Mouse (Mus musculus) kidney, adult 2 months (tissue): Measurements from ENCODE around the gene Car5a.

ENCODE experiments used
- CTCF ChIP-seq: fragments of 200-500 bp; conservative IDR thresholded peaks from 2 replicates; pipeline ENCODE4 v1.5.1; 2011; ENCODE audit warnings: low read depth, mild to moderate bottlenecking, control low read depth, low read length, moderate library complexity, mixed read lengths; ENCODE audit not compliant: insufficient read depth, insufficient read length
- POLR2A ChIP-seq: fragments of 200-500 bp; IDR thresholded peaks from one replicate; pipeline ENCODE4 v1.6.1; 2011; ENCODE audit warnings: low read depth, low read length, control low read depth

DNA sequence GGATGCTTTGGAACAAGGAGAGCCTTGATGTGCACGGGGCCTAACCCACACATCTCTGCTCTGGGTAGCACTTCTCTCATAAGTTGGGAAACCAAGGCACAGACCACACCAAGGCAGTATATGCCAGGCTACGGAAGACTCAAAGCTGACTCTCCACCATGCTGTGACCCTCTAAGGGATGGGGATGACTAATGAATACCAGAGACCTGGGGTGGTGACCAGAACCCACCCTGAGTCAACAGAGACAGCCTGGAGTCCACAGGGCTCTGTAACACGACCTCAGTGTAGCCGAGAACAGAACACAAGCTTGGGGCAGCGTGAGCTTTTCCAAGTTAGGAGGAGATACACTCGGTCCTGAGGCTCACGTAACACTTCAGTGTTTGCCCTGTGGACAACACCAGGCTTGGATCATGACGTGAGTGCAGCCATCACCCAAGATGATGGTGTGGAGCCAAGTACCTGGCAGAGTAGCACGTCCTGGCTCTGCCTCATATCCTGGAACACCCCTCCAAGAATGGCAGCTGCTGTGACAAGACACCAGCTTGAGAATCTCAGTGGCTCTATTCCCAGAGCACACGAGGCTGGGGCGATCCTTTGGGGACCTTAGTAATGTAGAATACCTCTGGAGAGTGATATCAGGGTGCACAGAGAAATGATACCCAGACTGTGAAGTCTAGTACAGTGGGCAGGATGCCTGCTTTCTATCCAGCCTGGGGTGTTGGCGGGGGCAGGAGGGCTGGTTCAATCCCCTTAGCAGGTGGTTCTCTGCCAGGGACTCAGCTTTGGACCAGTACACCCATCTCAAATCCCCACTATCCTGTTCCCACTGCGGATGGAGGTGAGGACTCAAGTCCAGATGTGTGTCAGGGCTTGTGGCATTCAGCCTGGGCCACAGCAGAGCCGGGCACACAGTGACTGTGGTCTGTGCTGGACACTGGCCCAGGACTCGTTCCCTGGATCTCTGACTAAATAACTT, 54.6 kb downstream of the Car5a start:
- TF ChIP-seq CTCF (no peak), POLR2A (no peak)
